Mouse (Mus musculus) adrenal gland, postnatal 14 days (tissue): Measurements from ENCODE around the gene Pbx2. TPM values are rescaled to one million over a fixed set of nuclear protein-coding genes. Genes with fewer than 3 reads are reported as not detected.

ENCODE experiments used
- DNase-seq: peaks from one replicate; pipeline ENCODE4 v3.0.0; 2021; ENCODE audit warnings: mixed read lengths
- total RNA-seq: library from RNA; stranded (reverse); gene quantifications from 2 replicates; pipeline ENCODE4 v1.2.3, GENCODE M21; 2021

The Pbx2 gene
- total RNA-seq, 1 experiment from 2014 or later = 37.2 TPM

DNA sequence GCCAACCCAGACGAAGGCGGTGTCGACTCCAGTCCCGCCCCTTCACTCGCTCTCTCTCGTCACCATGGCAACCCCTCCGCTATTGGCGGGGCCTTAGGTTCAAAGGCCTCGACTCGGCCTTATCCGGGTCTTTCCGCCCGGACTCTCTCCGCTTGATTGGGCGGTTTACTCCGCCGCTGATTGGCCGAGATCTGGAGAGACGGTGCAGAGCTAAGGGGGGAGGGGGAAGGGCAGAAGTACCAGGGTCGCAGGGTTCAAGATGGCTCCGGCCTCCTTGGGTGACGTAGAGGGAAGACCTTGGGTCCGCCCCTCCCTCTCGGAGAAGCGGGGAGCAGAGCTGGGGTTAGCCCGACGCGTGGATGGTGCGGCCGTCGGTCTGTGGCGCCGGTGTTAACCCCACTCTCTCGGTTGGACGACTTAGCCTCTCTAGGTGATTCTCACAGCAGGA is 13.0 kb downstream of the Pbx2 start, which contains the start of gene Agpat1:
Gene Agpat1, plus strand, starts transcription at position 202 of the 448 bp plus-strand sequence.
- peak; percentile 100 for DNase-seq

DNA sequence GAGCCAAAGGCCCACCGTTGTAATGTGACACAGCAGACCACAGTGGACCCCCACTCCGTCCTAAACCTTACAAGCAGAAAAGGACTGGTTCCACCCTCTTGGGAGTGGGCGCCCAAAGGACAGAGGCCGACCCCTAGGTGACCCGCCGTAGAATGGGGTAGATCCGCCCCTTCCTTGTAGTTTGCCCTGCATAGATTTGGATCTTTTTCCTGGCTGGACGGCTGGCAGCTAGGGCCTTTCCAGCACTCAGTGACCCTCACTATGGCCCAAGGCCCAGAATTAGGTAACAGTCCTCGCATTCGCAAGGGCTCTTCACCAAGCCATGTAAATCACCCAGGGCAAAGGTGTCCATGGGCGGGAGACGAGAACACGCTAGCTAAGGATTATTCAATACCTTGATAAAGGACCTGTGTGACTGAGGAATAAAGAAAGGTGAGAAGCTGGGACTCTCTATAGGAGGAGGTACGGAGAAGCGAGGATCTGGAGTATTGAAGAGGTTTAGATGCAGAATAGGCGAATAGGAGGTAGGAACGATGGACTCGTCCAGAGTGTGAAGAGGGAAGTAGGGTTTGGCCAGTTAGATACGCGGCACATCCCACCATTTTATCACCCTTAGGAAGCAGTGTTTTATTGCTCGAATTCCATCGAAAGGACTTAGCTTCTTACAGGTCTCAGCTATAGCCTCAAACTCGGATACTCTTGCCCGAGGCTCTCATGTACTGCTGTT is 13.6 kb downstream of the Pbx2 start:
- DNase-seq = peak; percentile 86

- peak; percentile 98 for DNase-seq
Measured at GRCm38 (mm10) chr17:34605609-34606008, 14.5 kb downstream of the Pbx2 start.

DNA sequence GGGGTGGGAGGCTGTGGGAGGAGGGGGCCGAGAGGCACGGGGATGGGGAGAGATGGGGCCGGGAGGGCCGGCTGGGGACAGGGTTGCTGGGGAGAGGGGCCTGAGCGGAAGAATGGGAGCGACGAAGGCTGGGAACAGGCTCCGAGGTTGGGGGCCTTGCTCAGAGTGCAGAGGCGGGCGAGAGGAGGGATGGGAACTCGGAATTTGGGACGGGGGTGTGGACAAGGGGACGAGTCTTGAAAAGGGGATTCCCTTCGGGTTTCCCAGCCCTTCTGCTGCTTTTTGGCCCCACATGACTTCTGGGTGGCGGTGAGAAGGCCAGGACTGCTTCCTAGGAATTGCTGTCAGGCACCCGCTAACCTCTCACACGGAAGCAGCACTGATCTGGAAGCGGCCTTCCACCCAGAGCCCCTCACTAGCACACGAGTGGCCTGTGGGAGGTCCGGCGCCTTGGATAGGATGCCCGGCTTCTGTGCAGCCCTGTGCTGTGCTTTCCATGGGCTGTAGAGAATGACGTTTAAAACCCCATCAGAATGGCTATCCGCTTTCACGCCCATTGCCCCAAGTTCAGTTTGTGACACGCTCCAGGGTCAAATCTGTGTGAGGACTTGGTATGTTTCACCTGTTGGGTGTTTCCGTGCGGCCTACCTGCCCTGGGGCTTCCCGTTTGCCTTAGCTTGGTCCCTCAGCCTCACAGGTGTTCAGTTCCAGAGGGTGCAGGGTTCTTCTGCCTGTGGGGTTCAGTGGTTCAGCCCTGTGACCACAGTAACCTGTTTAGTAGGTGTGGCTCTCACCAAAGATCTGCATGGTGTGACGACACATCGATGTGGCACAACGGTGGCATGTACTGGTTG is 15.3 kb downstream of the Pbx2 start:
- DNase-seq = peak; percentile 54

DNA sequence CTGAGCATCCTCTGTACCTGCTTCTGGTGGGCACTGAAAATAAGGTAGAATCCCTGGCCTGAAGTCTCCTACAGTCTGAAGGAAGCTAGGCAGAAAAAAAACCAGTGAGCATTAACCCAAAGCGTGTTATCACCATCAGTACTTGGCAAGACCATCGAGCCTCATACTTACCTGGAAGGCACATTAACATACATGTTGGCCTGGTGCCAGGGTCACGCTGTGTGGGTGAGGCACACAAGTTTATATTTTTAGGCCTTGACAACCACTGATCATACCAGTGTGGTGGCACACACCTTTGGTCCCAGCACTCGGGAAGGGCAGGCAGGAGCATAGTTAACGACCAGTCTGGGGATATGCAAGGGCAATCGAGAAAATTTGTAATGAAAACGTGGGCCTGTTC is 16.9 kb downstream of the Pbx2 start:
- no peak for DNase-seq

DNA sequence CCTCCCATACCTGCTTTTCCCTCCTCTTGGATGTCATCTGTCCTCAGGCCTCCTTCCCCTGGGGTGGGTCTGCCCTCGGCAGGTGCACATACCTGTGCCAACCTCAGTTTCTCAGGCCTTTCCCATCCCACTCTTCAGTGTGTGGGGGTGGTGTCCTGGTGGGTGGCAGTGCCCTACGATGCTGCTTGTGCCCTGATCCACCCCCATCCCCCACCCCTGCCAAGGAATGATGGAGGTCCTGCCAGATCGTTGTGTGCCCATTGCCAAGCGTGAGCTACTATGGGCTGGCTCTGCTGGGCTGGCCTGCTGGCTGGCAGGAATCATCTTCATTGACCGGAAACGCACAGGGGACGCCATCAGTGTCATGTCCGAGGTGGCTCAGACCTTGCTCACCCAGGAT is 20.0 kb downstream of the Pbx2 start:
- DNase-seq = no peak

DNA sequence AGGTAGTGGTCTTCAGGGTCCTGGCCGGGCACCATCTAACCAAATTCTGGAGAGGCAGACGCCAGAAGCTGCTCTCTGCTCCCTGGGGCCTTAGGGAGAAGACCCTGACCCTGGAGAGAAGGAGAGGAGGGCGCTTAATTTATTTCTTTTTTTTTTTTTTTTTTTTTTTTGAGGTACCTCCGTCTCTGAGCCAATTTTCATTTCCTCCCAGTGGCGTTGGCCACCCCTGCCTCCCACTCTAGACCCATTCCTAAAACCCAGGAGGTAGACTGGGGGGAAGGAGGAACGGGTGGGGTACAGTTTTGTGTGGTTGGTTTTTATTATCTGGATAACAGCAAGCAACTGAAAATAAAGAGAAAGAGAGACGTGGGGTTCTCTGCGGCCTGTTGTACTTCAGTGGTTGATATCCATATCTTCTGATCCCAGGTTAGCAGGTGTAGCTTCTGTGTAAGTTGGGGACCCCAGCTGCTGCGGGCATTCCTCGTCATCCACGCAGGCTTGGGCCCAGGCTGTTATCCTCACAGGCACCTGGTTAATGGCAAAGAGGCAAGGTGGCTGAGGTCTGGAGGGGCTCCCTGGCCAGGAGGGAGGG is 22.1 kb downstream of the Pbx2 start:
- no peak for DNase-seq

GRCm38 (mm10) chr17:34613830-34614229 is 22.8 kb downstream of the Pbx2 start:
- no peak for DNase-seq

DNA sequence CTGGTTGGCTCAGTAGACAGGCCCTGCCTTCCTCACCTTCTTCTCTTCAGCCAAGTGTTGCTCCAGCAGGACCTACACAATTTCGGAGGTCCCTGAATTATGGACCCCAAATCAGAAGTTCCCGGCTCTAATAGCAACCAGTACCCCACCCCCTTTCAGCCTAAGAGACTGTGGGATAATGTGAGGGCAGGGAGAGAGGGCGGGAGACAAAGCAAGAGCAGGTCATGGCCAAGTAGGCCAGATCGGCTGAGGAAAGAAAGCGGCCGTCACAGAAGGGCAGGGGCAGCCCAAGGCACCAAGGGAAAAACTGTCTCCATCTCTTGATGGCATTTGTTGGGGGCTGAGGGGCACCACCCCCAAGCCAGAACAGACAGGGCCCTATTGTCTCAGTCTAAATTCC is 24.8 kb downstream of the Pbx2 start, which contains the start of gene Egfl8:
Gene Egfl8, minus strand, starts transcription at position 101 of the 400 bp plus-strand sequence.
- no peak for DNase-seq

DNA sequence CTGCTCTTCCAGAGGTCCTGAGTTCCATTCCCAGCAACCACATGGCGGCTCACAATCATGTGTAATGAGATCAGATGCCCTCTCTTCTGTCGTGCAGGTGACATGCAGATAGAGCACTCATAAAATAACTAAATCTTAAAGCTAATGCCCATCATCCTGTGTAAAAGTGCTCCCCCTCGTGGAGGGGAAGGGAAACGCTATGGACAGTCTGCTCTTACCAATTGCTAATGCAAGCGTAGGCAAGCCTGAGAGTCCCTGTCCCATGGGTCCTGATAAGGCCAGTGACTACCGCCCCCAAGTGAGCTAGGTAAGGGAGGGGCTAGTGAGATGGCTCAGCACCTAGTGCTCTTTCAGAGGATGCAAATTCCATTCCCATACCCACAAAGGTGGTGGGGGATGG is 27.9 kb downstream of the Pbx2 start:
- peak; percentile 87 for DNase-seq

DNA sequence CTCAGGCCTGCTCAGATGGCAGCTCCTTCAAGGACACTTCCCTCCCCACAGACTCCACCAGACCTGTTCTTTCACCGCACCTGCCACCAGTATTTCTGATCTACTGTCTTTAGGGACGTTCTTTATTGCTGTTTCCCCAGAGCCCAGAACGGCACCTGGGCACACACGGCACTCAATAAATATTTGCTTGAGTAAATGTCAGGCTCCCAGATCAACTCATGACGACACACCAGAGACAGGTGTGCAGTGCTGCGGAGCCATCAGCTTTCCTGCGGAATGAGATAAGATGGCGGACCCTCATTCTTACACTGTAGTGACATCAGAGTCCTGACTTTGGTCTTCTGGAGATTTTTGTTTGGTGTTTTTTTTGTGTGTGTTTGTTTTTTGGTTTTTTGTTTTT is 29.9 kb downstream of the Pbx2 start:
- no peak for DNase-seq

- DNase-seq = no peak
Measured at GRCm38 (mm10) chr17:34623161-34623560, 32.1 kb downstream of the Pbx2 start.

GRCm38 (mm10) chr17:34624981-34625380 is 33.9 kb downstream of the Pbx2 start:
- no peak for DNase-seq

GRCm38 (mm10) chr17:34626062-34626772 is 35.2 kb downstream of the Pbx2 start:
- DNase-seq = no peak

DNA sequence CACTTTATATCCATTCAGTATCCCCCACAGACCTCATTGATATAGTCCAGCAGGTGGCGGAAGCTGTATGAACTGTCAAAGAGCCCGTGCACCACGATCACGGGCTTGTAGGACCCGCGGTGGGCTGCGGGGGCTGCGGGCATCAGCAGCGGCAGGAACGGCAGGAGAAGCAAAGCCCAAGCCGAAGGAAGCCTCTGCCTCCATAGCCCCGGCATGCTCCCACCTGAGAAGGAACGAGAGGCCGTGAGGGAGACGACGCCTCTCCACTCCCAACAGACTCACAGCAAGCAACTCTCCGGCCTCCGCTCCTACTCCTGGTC is 35.7 kb downstream of the Pbx2 start:
- DNase-seq = peak; percentile 59

GRCm38 (mm10) chr17:34627093-34627942 is 36.3 kb downstream of the Pbx2 start:
- DNase-seq = peak; percentile 95

DNA sequence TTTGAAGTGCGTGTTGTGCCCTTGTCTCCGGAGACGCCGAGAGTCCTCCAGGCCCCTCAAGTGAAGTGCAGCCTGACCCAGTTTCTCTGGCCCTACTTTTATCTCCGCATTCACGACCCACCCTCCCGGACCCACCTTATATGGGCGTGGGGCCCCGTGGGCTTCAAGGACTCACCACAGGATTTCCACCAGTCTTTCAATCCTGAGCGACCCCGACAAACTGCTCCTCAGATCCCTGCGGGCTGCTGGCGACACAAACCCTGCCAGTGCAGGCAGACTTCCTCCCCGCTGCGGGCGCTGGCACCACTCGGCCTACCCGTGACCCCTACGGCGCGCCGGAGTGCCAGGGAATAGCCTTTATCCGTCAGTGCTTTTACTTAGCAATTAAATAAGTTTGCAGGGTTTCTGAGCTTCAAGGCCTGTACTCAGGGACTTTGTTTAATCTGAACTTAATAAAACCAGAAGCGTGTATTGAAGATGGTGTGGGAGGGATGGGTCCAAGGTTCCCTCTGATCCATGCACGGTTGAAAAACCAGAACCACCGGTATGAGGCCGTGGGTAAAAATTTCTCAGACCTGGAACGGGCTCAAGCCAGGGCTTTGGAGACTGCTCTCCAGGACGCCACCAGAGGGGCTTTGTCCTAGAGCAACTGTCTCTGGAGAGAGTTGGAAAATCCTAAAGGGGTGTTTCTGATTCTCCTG is 37.0 kb downstream of the Pbx2 start, which contains the start of gene Ppt2:
Gene Ppt2, minus strand, starts transcription at position 568 of the 701 bp plus-strand sequence.
- DNase-seq = peak; percentile 82

GRCm38 (mm10) chr17:34628644-34628967 is 37.5 kb downstream of the Pbx2 start:
- DNase-seq = no peak

GRCm38 (mm10) chr17:34629221-34629751 is 38.2 kb downstream of the Pbx2 start, which contains the start of gene Prrt1:
Gene Prrt1 (plus strand): TSS chr17:34629533.
- peak; percentile 21 for DNase-seq
